Comparison of ENCODE assay signal across 8 mouse cellular contexts in genomic region chr4:148626623-148627185, GRCm38 (mm10). TPM values are rescaled to one million over a fixed set of nuclear protein-coding genes. Genes with fewer than 3 reads are reported as not detected.
DNase-seq lines count a peak whose midpoint lies in the region; ATAC-seq lines count a peak whose summit lies in the region.

Gene Tardbp (minus strand): TSS chr4:148627019.

- no peaks in the 10 kb centered on the region for H3K9me3 ChIP-seq in megakaryocyte, embryonic 14.5 days

- H3K27me3 ChIP-seq in megakaryocyte, embryonic 14.5 days (replicated peaks), result no peaks in the 10 kb centered on the region

- H3K4me3 ChIP-seq in megakaryocyte, embryonic 14.5 days (replicated peaks), result peak within 1 kb of the TSS; percentile 98

- peak; percentile 91 for ATAC-seq in common myeloid progenitor, adult 5-6 weeks (replicated peaks; ENCODE audit: low read depth, poor library complexity, severe bottlenecking)

- H3K36me3 ChIP-seq in megakaryocyte, embryonic 14.5 days (replicated peaks; ENCODE audit: low read length), result peaks cover 36% of the 10 kb centered on the region

- peaks cover 44% of the 10 kb centered on the region for H3K4me1 ChIP-seq in megakaryocyte, embryonic 14.5 days

- peak; percentile 98 for DNase-seq in ZHBTc4 (ENCODE audit: low read depth, low spot score)
- DNase-seq in gastrocnemius, adult 8-10 months (ENCODE audit: low spot score in 2 of 2), result peak; percentile 92 to 94
- DNase-seq in hindlimb bud, embryonic 11.5 days (ENCODE audit: extremely low spot score, low read depth, low spot score), result peak; percentile 79
- DNase-seq in left cerebral cortex, adult 8-10 months (ENCODE audit: low spot score in 2 of 2), result peak; percentile 83 to 92
- peak; percentile 96 to 97 for DNase-seq in right cerebral cortex, postnatal 10 days (ENCODE audit: low spot score in 2 of 2)
- DNase-seq in urinary bladder, postnatal 25 days (ENCODE audit: low spot score), result peak; percentile 97

RNA-seq across cellular contexts. Expression of gene Tardbp, which starts in this region (rescaled TPM):
- 567 and 596 TPM in 2 replicates for total RNA-seq in common myeloid progenitor, adult 5-6 weeks (2017)
- total RNA-seq in gastrocnemius, adult 8-10 months (2022), result 100 to 1,000 TPM; 116 to 129 (median 124) TPM
- 100 to 1,000 TPM; 182 to 208 (median 193) TPM for total RNA-seq in left cerebral cortex, adult 8-10 months (2022)
- polyA plus RNA-seq in megakaryocyte, embryonic 14.5 days (2012; ENCODE audit: insufficient read depth, low replicate concordance), result 18.5 TPM in 1 of 2 replicates, not detected in the other

Comparison
In these comparisons a context has a peak if more than half of its experiments do, and no peak if none do; other contexts are left out.
1. Peak in every context shown above with its lines: DNase-seq, ATAC-seq and H3K4me3 ChIP-seq.